Mouse (Mus musculus) heart, postnatal 0 days (tissue): ENCODE measurements around the gene Slc7a15.
"Not testable (repeated sequence)": the region's sequence is repeated elsewhere in the genome, so short reads cannot be mapped to it uniquely, and the experiment has no call there.

Experiments used
- CTCF ChIP-seq: IDR thresholded peaks from 2 replicates; pipeline ENCODE4 v1.5.1; 2016; ENCODE audit warnings: antibody characterized with exemption, control low read depth, low read depth
- EP300 ChIP-seq: IDR thresholded peaks from 2 replicates; pipeline ENCODE4 v1.6.1; 2016; ENCODE audit warnings: antibody characterized with exemption, low read depth

DNA sequence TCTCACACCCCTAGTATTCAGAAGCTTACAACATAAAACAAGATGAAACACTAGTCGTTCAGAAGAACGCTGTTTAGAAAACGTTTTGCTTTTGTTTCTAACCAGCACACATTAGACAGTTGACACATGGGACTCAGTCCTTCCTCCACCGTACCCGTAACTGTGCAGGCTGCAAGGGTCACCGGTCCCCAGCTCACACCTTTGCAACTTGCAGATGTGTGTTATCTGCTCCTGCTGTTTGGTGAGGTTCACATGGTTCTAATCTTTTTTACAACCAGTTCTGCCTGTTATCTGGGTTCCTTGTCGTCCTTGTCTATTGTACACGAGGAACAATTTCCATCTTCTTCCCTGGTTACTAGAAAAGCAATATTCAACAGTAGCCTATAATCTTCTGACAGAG, 49.3 kb upstream of the Slc7a15 start:
- TF ChIP-seq CTCF, EP300: not testable (repeated sequence)
